Mouse (Mus musculus): ENCODE results near the gene Crocc2.
A peak's percentile ranks its signal among the peaks of the same experiment; 100 is the strongest.

Gene Crocc2

GRCm38 (mm10) chr1:93275561-93275960, 107.0 kb downstream of the Crocc2 start:
- DNase-seq, result no peak

DNA sequence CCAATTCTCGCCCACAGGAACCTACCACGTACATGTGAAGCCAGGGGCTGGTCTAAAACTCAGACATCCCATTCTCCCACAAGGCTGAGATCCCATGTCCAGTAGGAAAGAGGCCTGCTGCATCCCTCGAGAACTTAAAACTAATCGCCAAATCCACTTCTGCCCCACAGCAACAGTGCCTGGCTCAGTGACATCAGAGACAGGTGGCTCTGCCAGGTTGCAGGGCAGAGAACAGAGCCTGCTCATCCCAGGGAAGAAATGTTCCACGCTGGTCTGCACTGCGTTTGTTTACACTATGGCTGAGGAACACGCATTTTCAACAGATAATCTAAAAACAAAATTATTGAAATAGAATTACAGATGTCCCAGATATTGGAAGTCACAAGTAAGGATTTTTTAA, 108.5 kb downstream of the Crocc2 start:
- peak; percentile 17 to 24 for DNase-seq
